Mouse (Mus musculus) heart, postnatal 0 days (tissue): ENCODE results near the gene Sec22b.

ENCODE experiments used
- CTCF ChIP-seq: IDR thresholded peaks from 2 replicates; pipeline ENCODE4 v1.5.1; 2016; ENCODE audit warnings: antibody characterized with exemption, control low read depth, low read depth
- EP300 ChIP-seq: IDR thresholded peaks from 2 replicates; pipeline ENCODE4 v1.6.1; 2016; ENCODE audit warnings: antibody characterized with exemption, low read depth

- TF ChIP-seq CTCF (no peak), EP300 (no peak)
Observed at GRCm38 (mm10) chr3:97972707-97973106, 71.7 kb downstream of the Sec22b start.
